Mouse (Mus musculus) WW6 (cell line): ENCODE results near the gene Mocs3.

ENCODE experiments used
- DNase-seq: peaks from one replicate; pipeline ENCODE4 v3.0.0-alpha.2; 2013; ENCODE audit warnings: low read depth, low spot score

Gene Mocs3

DNA sequence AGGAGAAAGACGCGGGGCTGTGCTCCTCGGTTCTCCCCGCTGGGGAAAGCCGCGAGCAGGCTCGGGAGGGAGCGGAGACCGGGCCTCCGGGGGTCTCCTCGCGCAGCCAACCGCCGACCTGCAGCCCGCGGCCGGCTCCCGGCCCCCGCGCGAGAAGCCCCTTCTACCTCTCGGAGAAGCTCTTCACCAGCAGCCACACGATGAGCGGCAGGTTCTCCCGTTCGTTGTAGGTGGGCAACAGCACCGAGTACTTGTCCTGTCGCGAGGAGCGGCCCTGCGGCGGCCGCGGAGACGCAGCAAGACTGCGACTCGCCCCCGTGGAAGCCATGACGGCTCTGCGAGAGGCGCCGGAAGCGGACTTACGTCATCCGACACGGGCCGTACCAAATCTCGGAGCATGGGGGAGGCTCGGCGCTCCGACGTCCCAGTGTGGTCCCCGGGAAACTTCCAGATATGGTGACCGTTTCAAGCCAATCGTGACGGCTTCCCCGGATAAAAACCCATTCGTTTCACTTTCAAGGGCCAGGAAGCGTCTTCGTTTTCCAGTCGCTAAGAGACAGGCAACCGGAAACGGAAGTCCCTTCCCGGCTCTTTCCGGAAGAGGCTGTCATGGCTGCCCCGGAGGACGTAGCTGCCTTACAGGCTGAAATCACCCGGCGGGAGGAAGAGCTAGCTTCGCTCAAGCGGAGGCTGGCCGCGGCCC is at the start of gene Mocs3, which contains the start of the genes Gm20716 and Dpm1:
Gene Mocs3, plus strand, starts transcription at position 597 of the 703 bp plus-strand sequence.
Gene Gm20716, minus strand, starts transcription at position 339 of the 703 bp plus-strand sequence.
Gene Dpm1, minus strand, starts transcription at position 566 of the 703 bp plus-strand sequence.
- DNase-seq = peak; percentile 59

GRCm38 (mm10) chr2:168191856-168192255 is 38.6 kb upstream of the Mocs3 start:
- DNase-seq = no peak

DNA sequence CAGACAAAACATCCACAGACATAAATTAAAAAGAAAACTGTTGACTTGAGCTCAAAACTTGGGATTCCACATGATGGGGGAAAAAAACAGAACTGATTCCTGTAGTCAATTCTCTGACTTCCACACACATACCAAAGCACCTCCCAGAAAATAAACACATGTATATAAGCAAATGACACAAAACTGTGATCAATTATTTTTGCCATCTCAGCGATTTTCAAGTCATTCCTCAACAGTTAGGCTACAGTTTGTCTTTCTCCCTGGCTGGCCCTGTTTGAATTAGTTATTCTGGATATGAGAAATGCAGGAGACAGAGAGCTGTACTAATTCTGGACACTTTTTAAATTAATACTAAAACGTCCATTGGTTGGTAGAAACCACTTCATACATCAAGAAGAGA is 36.7 kb upstream of the Mocs3 start:
- DNase-seq = no peak

DNA sequence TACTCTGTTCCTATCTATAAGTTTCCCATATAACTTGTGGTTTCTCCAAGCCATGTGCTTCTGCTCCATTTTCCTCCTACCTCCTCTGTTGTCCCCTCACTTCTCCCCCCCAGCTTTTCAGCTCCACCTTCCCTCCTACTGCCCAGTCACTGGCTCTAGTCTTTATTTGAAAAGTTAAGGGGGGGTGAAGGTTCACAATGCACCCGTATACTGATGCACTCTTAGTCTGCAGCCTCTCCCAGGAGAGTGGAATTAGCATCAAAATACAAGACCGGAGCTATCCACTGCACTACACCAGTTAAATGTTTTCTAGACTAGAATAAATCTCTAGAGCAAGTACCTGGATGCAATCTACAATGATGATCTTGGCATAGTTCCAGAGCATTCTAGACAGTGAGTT is 34.7 kb upstream of the Mocs3 start:
- no peak for DNase-seq

DNA sequence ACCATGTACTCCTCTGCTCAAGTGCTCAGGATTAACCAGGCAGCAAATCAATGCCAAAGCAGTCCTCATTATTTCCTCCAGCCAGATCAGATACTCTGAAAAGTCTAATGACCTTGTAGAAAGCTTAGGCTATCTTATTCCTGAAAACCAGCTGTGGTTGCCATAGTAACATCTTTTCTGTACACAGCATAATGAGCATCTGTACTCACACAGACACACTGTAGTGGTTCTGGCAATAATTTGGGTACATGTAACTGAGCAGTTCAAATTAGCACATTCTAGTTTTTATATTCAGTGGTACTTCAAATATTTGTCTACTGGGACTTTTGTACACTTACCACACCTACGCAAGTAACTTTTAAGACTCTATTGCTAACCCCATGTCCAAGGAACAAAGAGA is 32.0 kb upstream of the Mocs3 start:
- DNase-seq = no peak

DNA sequence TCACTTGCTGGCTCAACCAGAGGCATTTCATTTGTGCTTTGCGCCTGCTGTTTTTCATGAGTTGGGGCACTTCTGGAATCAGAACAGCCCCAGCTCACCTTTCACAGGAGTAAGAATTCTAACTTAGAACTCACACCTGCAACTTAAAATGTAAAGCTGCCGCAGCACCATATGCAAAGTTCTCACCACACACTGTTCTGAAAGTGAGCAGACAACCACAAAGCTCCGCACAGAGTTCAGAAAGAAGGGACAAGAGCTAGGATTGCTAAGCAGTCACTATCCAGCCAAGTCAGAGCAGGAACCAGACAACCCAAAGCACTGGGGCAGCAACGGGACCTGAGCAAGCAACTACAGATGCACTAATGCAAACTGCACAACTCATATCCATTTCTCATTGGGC is 30.9 kb upstream of the Mocs3 start:
- no peak for DNase-seq

DNA sequence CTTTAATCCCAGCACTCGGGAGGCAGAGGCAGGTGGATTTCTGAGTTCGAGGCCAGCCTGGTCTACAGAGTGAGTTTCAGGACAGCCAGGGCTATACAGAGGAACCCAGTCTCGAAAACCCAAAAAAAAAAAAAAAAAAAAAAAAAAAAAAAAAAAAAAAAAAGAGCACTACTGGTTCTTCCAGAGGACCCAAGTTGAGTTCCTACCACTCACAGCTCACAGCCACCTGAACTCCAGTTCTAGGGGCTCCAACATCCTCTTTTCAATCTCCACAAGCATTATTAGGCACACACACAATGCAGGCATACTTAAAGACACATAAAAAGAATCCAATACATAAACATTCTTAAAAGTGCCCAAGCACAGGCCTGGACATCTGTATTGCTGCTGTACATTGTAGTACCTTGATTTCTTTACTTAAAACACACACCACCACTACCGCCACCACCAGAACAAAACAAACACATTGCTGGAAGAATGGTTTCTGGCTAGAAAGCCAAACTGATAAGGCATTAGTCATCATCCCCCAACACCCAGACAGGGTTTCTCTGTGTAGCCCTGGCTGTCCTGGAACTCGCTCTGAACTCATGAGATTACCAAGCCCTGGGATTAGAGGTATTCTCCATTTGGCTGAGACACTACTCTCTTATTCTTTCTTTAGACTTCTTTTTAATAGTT is 30.3 kb upstream of the Mocs3 start:
- DNase-seq = no peak

GRCm38 (mm10) chr2:168204476-168204999 is 25.9 kb upstream of the Mocs3 start:
- DNase-seq = no peak

GRCm38 (mm10) chr2:168205265-168205664 is 25.2 kb upstream of the Mocs3 start:
- DNase-seq = peak; percentile 87

GRCm38 (mm10) chr2:168205681-168206631 is 24.5 kb upstream of the Mocs3 start:
- DNase-seq = no peak

DNA sequence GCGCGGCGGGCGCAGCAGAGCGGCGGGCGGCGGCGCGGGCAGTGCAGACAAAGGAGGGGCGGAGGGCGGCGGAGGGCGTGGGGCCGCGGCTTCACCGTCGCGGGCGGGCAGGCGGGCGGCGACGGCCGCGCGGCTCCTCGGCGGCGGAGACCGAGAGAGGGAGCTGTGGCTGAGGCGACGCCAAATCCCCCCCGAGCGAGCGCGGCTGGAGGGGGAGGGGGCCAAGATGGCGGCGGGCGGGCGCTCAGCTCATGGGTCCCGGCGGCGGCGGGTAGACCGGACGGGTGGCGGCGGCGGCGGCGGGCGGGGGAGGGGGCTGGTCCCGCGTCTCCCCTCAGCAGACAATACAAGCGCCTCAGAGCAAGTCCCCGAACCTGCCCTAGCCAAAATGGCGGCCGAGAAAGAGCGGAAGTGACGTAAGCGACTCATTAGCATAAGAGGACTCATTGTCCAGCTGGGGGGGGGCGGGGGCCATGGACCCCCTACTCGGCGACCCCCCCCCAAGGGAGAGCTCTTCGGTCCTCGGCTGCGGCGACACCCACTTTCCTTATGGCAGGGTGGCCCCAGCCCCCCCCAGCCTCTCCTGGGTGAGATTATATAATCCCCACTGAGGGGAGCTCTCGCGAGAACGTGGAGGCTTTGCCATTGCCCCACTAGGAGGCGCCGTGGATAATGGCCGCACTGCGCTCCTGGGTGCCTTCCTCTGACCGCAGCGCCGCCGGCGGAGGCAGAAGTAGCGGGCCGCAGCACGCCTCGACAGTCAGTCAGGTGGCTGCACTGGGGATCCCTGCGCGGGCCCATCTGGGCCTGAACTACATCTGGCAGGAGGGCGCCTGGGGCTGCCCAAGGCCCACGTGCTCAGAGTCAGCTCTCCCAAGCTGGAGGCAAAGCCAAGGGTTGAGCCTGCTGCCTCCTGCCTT is 23.4 kb upstream of the Mocs3 start, which contains the start of gene Adnp:
Gene Adnp, minus strand, starts transcription at position 388 of the 920 bp plus-strand sequence.
- DNase-seq = peak; percentile 95

- DNase-seq = no peak
Measured at GRCm38 (mm10) chr2:168207883-168208282, 22.5 kb upstream of the Mocs3 start.

DNA sequence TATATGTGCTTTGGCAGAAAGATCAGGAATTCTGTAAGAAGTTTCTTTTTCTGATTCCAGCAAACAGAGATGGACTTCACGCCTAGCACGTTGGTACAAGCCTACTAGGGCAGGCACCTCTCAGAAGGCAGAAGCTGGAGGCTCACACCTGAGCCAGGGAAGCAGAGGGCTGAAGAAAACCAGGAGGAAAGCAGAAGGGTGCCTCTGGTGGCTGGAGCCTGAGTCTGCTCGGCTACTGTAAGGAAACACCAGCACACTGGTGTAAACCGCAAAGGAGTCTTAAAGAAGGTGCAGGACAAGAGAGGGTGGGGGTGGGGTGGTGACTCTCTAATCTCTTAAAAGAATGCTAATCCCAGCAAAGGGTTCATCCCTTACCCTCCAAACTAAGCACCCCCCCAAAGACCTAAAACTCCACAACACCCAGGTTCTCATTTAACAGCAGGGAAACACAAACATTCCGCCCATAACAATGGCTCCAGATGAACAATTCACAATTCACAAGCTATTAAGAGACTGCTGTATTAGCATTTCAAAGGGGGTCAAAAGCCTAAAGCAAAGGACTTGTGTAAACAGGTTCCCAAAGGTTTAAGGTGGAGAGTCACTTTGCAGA is 16.5 kb upstream of the Mocs3 start:
- peak; percentile 61 for DNase-seq

DNA sequence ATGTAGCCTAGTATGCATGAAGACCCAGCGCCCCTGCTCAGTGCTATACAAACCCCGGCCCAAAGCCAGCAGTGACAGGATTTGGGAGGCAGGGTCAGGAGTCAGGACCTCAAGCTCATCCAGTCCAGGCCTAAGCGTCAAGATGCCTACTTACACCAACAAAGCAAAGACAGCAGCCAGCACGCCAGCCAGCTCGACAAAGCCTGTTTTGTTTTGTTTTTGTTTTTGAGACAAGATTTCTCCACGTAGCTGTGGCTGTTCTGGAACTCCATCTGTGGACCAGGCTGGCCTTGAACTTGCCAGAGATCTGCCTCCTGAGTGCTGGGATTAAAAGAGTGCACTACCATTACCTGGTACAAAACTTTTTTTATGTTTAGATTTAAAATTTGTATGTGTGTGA is 7.1 kb upstream of the Mocs3 start:
- DNase-seq = no peak

DNA sequence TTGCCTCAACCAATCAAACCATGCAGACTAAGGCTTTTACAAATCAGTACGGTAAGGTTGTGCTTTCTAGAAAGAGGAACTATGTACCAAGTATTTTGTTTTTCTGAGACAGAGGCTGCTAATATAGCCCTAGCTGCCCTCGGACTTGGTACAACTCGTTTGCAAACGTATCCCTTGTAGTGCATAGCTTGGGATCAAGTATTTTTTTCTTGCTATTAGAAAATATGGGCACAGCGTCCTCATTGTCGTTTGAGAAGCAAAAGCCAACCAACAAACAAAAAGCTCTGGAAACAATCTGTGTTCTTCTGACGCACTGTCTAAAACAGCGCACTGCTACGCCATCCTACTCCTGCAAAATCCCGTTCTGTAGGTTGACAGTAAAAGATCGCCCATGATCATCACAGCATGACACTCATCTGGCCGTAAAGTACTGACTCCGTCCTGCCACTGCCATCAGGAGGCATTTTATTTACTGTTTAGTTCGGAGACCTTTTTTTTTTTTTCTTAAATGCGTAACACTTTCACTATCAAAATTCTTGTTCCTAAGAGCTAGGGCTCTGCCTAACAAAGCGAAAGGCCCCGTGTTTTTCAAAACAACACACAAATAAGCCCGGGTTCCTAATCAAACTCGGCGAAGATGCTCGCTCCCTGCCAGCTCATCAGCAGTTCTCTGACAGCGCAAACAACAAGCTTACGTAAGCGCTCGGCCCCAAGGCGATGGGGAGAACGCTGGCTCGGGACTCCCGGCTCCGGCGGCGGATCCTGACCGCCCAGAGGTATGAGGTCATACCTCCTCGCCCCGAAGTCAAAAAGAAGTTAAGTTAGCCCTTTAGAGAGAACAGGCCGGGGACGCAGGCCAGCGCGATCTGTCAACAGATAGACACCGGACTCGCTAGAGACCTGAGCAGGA is 1.1 kb upstream of the Mocs3 start:
- DNase-seq = no peak

- no peak for DNase-seq
Measured at GRCm38 (mm10) chr2:168230773-168231470, 500 bp downstream of the Mocs3 start.

DNA sequence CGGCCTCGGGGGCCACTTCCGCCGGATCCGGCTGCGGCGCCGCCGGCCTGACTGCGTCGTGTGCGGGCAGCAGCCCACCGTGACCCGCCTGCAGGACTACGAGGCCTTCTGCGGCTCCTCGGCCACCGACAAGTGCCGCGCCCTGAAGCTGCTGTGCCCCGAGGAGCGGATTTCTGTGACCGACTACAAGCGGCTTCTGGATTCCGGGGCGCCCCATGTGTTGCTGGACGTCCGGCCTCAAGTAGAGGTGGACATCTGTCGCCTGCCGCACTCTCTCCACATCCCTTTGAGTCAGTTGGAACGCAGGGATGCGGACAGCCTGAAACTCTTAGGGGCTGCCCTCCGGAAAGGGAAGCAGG is 1.0 kb downstream of the Mocs3 start:
- DNase-seq = no peak

DNA sequence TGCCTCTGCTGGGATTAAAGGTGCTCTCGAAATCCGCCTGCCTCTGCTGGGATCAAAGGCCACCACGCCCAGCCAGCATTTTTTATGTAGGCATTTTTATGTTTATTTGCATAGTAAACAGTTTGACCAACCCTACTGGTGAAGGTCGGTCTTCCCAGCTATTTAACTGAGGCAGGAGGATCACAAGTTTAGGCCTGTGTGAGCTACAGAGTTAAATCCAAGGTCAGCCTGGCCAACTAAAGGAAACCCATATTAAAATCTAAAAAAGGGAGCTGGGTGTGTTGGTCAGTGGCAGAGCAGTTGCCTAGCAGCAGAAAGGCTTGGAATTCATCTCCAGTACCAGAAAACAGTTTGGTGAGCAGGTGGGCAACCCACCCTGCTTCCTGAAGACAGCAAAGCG is 2.9 kb downstream of the Mocs3 start:
- no peak for DNase-seq

DNA sequence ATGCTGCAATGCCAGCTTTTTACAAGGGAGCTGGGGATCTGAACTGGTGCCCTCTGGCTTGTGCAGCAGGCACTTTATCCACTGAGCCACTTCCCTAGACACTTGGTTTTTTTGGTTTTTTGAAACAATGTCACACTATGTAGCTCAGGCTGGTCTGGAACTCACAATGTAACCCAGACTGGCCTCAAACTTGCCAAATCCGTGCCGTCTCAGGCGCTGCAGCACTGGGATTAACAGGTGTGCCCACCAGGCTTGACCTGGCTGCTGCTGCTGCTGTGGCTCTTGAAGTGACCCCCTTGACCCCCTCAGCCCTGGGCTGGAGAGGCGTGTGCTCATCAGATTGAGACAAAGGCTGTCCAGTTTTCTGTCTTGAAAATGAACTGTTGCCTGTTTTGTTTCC is 7.9 kb downstream of the Mocs3 start:
- DNase-seq = no peak
